Mouse (Mus musculus) erythroblast, embryonic 14.5 days (primary cell): Measurements from ENCODE around the gene Gm49325. TPM values are rescaled to one million over a fixed set of nuclear protein-coding genes. Genes with fewer than 3 reads are reported as not detected.

Experiments used
- H3K27me3 ChIP-seq: 2 replicates; pipeline ENCODE4 v1.6.1; 2012; ENCODE audit warnings: inconsistent platforms; ENCODE audit not compliant: control insufficient read depth
- H3K36me3 ChIP-seq: 2 replicates; pipeline ENCODE4 v1.6.1; 2012; ENCODE audit warnings: mild to moderate bottlenecking, inconsistent platforms; ENCODE audit not compliant: control insufficient read depth
- H3K4me1 ChIP-seq: 2 replicates; pipeline ENCODE4 v1.6.1; 2012; ENCODE audit warnings: inconsistent platforms; ENCODE audit not compliant: control insufficient read depth
- H3K4me3 ChIP-seq: replicated peaks from 2 replicates; pipeline ENCODE3; 2012; ENCODE audit warnings: moderate library complexity, mild to moderate bottlenecking, inconsistent platforms
- H3K9me3 ChIP-seq: 2 replicates; pipeline ENCODE4 v1.6.1; 2012; ENCODE audit warnings: low read length, inconsistent platforms, mixed read lengths; ENCODE audit not compliant: control insufficient read depth
- GATA1 ChIP-seq: IDR thresholded peaks from 2 replicates; pipeline ENCODE4 v1.6.1; 2012; ENCODE audit warnings: low read length, inconsistent platforms, mixed read lengths
- TAL1 ChIP-seq: IDR thresholded peaks from 3 replicates; pipeline ENCODE4 v1.6.1; 2012; ENCODE audit warnings: low read length, inconsistent platforms, mixed read lengths
- polyA plus RNA-seq: library from polyadenylated mRNA; stranded (reverse); fragments of >175 nt; gene quantifications from 2 replicates; pipeline ENCODE4 v1.2.3, GENCODE M21; 2012

Gm49325 gene
- polyA plus RNA-seq, 1 experiment, result not detected

- Histone ChIP-seq H3K9me3 (peaks cover 4% of the 10 kb centered on the region; the same call in 1 of the 2 replicates), H3K36me3 (peaks cover 23% of the 10 kb centered on the region), H3K27me3 (no peaks in the 10 kb centered on the region), H3K4me3 (no peak overlapping the region), H3K4me1 (peaks cover 43% of the 10 kb centered on the region)
- TF ChIP-seq TAL1 (no peak), GATA1 (no peak)
These were observed 1.9 kb upstream of the Gm49325 start for GRCm38 (mm10) chr10:77604111-77604510.

GRCm38 (mm10) chr10:77604958-77605357 is 1.0 kb upstream of the Gm49325 start:
- Histone ChIP-seq H3K4me3 (no peak overlapping the region), H3K4me1 (peaks cover 43% of the 10 kb centered on the region), H3K36me3 (peaks cover 28% of the 10 kb centered on the region), H3K9me3 (peaks cover 4% of the 10 kb centered on the region; the same call in 1 of the 2 replicates), H3K27me3 (no peaks in the 10 kb centered on the region)
- TF ChIP-seq GATA1, result no peak
- TF ChIP-seq TAL1, result no peak

- no peaks in the 10 kb centered on the region for H3K27me3 ChIP-seq
- peaks cover 30% of the 10 kb centered on the region for H3K36me3 ChIP-seq
- TF ChIP-seq GATA1 (no peak), TAL1 (no peak)
- H3K4me3 ChIP-seq, result peak overlapping the region; percentile 88
- H3K9me3 ChIP-seq, result peaks cover 4% of the 10 kb centered on the region; the same call in 1 of the 2 replicates
- H3K4me1 ChIP-seq, result peaks cover 43% of the 10 kb centered on the region
These were observed 629 bp upstream of the Gm49325 start for GRCm38 (mm10) chr10:77605368-77605767.

- Histone ChIP-seq H3K4me3 (peak overlapping the region; percentile 88), H3K27me3 (no peaks in the 10 kb centered on the region), H3K4me1 (peaks cover 50% of the 10 kb centered on the region), H3K9me3 (peaks cover 4% of the 10 kb centered on the region; the same call in 1 of the 2 replicates), H3K36me3 (peaks cover 45% of the 10 kb centered on the region)
- TF ChIP-seq TAL1 (no peak), GATA1 (no peak)
These were observed 858 bp downstream of the Gm49325 start for GRCm38 (mm10) chr10:77606855-77607254.

GRCm38 (mm10) chr10:77607441-77607840 is 1.4 kb downstream of the Gm49325 start:
- peaks cover 4% of the 10 kb centered on the region; the same call in 1 of the 2 replicates for H3K9me3 ChIP-seq
- H3K36me3 ChIP-seq, result peaks cover 50% of the 10 kb centered on the region
- H3K4me3 ChIP-seq, result peak overlapping the region; percentile 88
- H3K4me1 ChIP-seq, result peaks cover 50% of the 10 kb centered on the region
- TF ChIP-seq GATA1, result no peak
- no peak for TF ChIP-seq TAL1
- H3K27me3 ChIP-seq, result no peaks in the 10 kb centered on the region

GRCm38 (mm10) chr10:77608589-77608988 is 2.6 kb downstream of the Gm49325 start:
- H3K36me3 ChIP-seq, result peaks cover 62% of the 10 kb centered on the region
- H3K9me3 ChIP-seq, result peaks cover 4% of the 10 kb centered on the region; the same call in 1 of the 2 replicates
- H3K4me1 ChIP-seq, result peaks cover 46% of the 10 kb centered on the region
- no peaks in the 10 kb centered on the region for H3K27me3 ChIP-seq
- H3K4me3 ChIP-seq, result no peak overlapping the region
- no peak for TF ChIP-seq GATA1
- TF ChIP-seq TAL1, result no peak

GRCm38 (mm10) chr10:77610221-77610961 is 4.4 kb downstream of the Gm49325 start:
- no peak for TF ChIP-seq TAL1
- no peak for TF ChIP-seq GATA1
- H3K4me1 ChIP-seq, result peaks cover 40% of the 10 kb centered on the region
- no peaks in the 10 kb centered on the region for H3K27me3 ChIP-seq
- H3K36me3 ChIP-seq, result peaks cover 78% of the 10 kb centered on the region
- no peaks in the 10 kb centered on the region for H3K9me3 ChIP-seq
- H3K4me3 ChIP-seq, result no peak overlapping the region

GRCm38 (mm10) chr10:77613409-77613808 is 7.4 kb downstream of the Gm49325 start:
- TF ChIP-seq TAL1 (no peak), GATA1 (no peak)
- Histone ChIP-seq H3K4me1 (peaks cover 14% of the 10 kb centered on the region), H3K9me3 (no peaks in the 10 kb centered on the region), H3K27me3 (no peaks in the 10 kb centered on the region), H3K4me3 (no peak overlapping the region), H3K36me3 (peaks cover 94% of the 10 kb centered on the region)

- TF ChIP-seq GATA1, result no peak
- TF ChIP-seq TAL1, result no peak
- Histone ChIP-seq H3K36me3 (peaks cover 89% of the 10 kb centered on the region), H3K9me3 (no peaks in the 10 kb centered on the region), H3K4me1 (peaks cover 8% of the 10 kb centered on the region), H3K4me3 (no peak overlapping the region), H3K27me3 (no peaks in the 10 kb centered on the region)
These were observed 9.7 kb downstream of the Gm49325 start for GRCm38 (mm10) chr10:77615647-77616046.
